Mouse (Mus musculus) embryonic fibroblast, embryonic 13.5 days (primary cell): Measurements from ENCODE around the gene Phf21a. TPM values are rescaled to one million over a fixed set of nuclear protein-coding genes. Genes with fewer than 3 reads are reported as not detected.

ENCODE experiments used
- H3K27ac ChIP-seq: 2 replicates; pipeline ENCODE4 v1.5.1; 2012; ENCODE audit warnings: low read length, control low read depth, inconsistent platforms; ENCODE audit not compliant: insufficient read depth
- H3K4me1 ChIP-seq: 2 replicates; pipeline ENCODE4 v1.6.1; 2011; ENCODE audit warnings: low read length; ENCODE audit not compliant: control insufficient read depth, insufficient read depth
- H3K4me3 ChIP-seq: 2 replicates; pipeline ENCODE4 v1.5.1; 2011; ENCODE audit warnings: mild to moderate bottlenecking, control low read depth, low read length; ENCODE audit not compliant: insufficient read depth
- CTCF ChIP-seq: IDR thresholded peaks from 2 replicates; pipeline ENCODE4 v1.5.1; 2011; ENCODE audit warnings: mild to moderate bottlenecking, control low read depth, low read length, moderate library complexity, borderline replicate concordance; ENCODE audit not compliant: insufficient read depth
- POLR2A ChIP-seq: IDR thresholded peaks from 2 replicates; pipeline ENCODE4 v1.6.1; 2011; ENCODE audit warnings: low read depth, mild to moderate bottlenecking, control low read depth, low read length, moderate library complexity
- polyA plus RNA-seq: library from polyadenylated mRNA; stranded (reverse); fragments of >200 nt; gene quantifications from 2 replicates; pipeline ENCODE4 v1.2.4, GENCODE M21; 2011; ENCODE audit warnings: low read depth; ENCODE audit not compliant: missing spikeins, insufficient read length

Phf21a gene
- polyA plus RNA-seq, 1 experiment = 89.7 TPM

DNA sequence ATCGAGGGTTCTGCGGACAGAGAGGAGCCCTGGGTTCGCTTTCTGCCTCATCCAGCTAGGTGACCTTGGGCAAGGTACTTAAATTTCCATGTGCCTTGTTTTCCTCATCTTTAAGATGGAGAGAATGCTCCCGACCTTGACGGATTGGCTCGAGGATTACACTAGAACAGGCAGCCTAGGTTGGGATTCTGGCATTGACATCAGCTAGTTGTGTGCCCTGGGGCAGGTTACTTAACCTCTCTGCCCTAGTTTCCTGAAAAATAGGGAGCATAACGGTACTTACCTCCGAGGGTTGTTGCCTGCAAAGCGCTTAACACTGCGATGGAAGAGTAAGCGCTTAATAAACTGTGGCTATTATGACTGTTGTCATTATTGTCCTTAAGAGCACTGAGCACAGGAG, 34.0 kb upstream of the Phf21a start:
- TF ChIP-seq CTCF (no peak), POLR2A (no peak; the same call in 1 of the 2 replicates)
- peak overlapping the region; percentile 37 for H3K4me3 ChIP-seq
- peak overlapping the region; percentile 0; the same call in 1 of the 2 replicates for H3K27ac ChIP-seq
- peaks cover 5% of the 10 kb centered on the region for H3K4me1 ChIP-seq

DNA sequence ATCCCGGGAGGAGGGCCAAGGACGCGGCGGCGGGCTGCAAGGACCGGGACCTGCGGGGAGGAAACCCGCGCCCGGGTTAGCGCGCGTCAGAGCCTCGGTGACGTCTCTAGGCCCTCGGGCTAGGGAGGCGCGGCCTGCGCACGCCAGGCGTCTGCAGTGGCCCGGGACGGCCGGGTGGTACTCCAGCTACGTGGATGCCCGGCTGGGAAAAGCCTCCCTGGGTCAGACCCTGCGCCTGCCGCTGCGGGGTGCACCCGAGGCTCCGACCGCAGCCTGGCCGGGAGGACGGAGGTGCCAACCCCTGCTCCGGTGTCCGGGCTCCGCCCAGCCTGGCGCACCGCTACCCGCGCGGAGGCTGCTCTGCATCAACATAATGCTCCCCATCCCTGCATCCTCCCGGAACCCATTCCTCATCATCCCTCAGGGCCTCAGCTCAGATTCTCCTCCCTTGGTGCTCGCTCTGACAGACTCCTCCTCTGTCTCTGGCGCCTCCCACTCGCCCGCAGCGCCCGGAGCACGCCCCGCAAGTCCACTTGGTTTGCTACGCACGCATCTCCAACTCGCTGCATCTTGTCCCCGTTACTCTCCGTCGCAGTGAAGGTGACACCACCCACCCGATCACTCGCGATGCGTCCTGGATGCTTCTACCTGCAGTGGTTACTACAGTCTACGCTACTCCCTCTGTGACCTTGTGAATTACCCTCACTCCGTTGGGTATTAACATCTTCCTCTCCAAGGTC, 33.3 kb upstream of the Phf21a start:
- Histone ChIP-seq H3K27ac (0 out of 2 replicates have a peak overlapping the region, but pooled peaks have one; percentile 7), H3K4me1 (peaks cover 5% of the 10 kb centered on the region), H3K4me3 (peak overlapping the region; percentile 37)
- TF ChIP-seq POLR2A = peak; percentile 71
- TF ChIP-seq CTCF = no peak

DNA sequence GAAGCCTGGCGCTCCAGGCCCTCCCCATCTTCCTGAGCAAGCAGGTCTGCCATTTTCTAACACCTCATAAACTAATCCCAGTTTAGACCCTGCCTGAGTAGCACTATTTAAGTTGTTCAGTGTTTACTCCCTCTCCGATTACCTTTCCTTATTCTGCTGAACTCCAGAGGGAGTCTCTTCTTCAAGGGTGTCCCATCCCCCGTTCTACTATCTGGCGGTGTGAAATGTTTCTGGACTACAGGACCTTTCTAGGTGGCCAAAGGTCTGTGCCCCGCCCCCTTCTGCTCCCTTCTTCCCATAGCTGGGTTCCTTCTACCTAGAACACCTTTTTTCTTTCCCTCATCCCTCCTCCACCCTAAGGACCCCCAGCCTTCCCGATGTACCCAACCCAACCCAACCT, 32.6 kb upstream of the Phf21a start:
- H3K27ac ChIP-seq = no peak overlapping the region
- peak overlapping the region; percentile 37; the same call in 1 of the 2 replicates for H3K4me3 ChIP-seq
- TF ChIP-seq CTCF (no peak), POLR2A (no peak)
- peaks cover 5% of the 10 kb centered on the region for H3K4me1 ChIP-seq

DNA sequence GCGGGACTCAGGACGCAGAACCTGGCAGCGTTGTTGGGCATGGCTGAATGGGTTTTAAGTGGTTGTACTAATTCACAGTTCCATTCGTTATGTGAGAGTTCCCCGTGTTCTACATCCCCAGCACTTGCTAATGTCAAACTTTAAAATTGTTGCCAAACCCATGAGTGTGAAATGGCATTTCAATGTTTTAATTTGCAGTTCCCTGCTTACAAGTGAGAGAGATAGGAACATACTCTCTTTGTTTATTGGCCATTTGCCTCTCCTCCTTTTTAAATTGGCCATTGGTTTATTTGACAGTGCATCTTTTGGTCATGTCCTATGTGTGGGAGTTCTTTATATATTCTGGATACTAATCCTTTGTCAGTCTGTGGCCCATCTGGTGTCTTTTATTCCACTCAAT, 31.6 kb upstream of the Phf21a start:
- no peak overlapping the region for H3K27ac ChIP-seq
- H3K4me3 ChIP-seq = no peak overlapping the region
- H3K4me1 ChIP-seq = peaks cover 5% of the 10 kb centered on the region
- no peak for TF ChIP-seq CTCF
- no peak for TF ChIP-seq POLR2A

DNA sequence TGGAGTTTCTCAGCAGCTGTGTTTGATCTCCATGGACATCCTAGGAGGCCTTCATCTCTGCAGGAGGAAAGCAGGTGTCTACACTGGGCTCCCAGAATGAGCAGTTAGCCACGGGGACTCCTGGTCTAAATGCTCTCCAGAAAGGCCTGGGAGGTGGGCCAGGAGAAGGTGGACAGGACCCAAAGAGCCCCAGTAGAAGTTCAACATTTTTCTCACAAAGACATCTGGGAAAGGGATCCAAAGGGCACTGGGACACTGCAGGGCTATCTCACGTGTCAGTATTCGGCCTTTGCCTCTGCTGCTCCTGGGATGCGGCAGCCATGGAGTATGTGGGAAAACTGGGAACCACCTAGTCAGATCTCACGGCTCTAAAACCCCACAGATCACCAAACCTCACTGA, 29.8 kb upstream of the Phf21a start:
- Histone ChIP-seq H3K4me1 (0 out of 2 replicates have a peak, but pooled peaks cover 4% of the 10 kb centered on the region), H3K27ac (no peak overlapping the region), H3K4me3 (no peak overlapping the region)
- TF ChIP-seq POLR2A = no peak
- no peak for TF ChIP-seq CTCF

DNA sequence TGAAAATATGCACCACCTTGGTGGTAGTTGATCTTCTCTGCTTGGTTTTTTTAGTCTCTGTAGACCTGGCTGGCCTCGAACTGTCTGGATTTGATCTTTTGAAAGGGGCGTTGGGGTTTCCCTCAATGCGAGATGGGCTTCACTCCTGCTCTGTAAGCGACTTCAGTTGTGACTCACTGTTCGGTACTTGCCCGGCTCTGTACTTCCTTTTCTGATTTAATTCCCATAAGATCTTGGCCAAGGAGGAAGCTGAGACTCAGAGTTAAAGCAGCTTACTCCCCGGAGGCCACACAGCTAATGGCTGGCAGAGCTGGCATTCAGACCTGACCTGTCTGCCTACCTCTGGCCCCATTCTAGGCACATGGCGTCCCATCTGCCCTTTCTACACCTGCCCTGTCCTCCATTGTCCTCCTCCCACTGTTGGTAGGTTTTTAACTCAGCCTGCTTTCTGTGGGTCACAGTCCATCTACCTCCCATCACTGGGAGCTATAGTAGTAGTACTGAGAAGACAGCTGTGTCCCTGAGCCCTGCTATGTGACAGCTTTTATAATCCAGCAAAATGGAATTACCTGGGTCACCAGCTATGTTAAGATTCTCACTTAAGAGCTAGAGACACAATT, 27.5 kb upstream of the Phf21a start:
- Histone ChIP-seq H3K27ac (no peak overlapping the region), H3K4me1 (0 out of 2 replicates have a peak, but pooled peaks cover 2% of the 10 kb centered on the region), H3K4me3 (no peak overlapping the region)
- TF ChIP-seq CTCF = no peak

DNA sequence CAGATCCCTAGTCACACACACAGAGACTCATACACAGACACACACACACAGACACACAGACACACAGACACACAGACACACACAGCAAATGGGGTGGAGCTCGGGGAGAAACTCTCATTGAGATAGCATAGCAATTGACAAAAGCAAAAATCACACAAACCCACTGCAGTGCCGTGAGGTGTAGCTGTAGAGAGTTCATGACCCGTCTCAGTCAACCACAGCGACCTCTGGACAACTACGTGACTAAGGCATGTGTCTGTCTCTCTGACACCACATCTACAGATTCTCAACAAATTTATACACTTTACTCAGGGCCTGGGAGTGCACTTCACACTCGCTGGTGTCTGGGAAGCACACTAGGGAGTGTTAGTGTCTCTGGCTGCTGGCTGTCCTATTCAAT, 27.0 kb upstream of the Phf21a start:
- Histone ChIP-seq H3K4me3 (no peak overlapping the region), H3K27ac (no peak overlapping the region), H3K4me1 (0 out of 2 replicates have a peak, but pooled peaks cover 2% of the 10 kb centered on the region)
- TF ChIP-seq CTCF (no peak), POLR2A (no peak)

DNA sequence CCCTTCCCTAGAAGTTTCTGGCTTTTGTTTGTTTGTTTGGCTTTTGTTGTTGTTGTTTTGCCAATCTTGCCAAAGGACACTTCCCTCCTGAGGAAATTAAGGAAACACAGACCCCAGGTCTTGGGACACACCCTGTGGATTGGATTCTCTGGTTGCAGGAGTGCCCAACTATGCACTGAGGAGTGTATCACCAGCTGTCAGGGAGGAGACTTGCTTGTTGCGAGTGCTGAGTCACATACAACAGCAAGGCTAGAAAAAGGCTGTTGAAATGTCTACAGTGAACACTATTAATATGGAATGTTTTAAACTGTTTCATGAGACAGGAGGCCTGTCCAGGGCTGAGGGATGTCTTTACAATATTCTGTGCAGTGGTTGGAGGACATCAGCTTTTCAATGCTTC, 26.0 kb upstream of the Phf21a start:
- Histone ChIP-seq H3K4me1 (0 out of 2 replicates have a peak, but pooled peaks cover 2% of the 10 kb centered on the region), H3K4me3 (no peak overlapping the region), H3K27ac (no peak overlapping the region)
- TF ChIP-seq CTCF (no peak), POLR2A (no peak)

DNA sequence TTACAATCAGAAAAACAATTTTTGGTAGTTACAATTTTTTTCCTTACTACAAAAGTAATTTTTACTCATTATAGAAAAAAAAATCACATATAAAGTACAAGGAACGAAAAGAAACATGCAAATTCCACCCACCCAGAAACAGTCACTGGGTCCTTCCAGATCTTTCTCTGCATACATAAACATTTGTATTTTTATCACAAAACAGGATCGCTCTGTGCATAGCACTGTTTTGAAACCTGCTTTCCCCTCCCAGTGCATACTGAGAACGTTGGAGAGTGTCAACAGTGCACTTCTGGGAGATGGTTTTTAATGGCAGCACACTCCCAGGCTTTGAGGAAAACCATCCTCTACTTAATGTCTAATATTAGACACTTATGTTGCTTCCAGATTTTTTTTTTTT, 25.3 kb upstream of the Phf21a start:
- 0 out of 2 replicates have a peak, but pooled peaks cover 2% of the 10 kb centered on the region for H3K4me1 ChIP-seq
- no peak for TF ChIP-seq CTCF
- no peak for TF ChIP-seq POLR2A
- H3K27ac ChIP-seq = no peak overlapping the region
- H3K4me3 ChIP-seq = no peak overlapping the region

DNA sequence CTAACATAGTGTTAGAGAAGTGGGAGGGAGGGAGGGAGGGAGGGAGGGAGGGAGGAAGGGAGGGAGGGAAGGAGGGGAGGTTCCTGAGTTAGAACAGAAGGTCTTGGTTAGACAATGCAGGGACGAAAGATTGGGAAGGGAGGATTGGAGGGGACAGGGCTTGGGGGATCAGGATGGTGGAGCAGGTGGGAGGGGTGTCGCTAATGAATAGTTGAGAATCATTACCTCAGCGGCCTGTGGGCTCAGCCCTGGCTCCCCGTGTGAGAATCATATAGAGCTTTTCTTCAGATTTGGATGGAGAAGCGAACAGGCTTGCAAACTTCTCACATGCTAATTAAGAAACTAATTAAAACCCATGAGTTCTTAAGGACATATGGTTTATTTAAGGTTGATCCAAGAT, 23.3 kb upstream of the Phf21a start:
- TF ChIP-seq CTCF = no peak
- TF ChIP-seq POLR2A = no peak
- no peak overlapping the region for H3K27ac ChIP-seq
- no peak overlapping the region for H3K4me3 ChIP-seq
- 0 out of 2 replicates have a peak, but pooled peaks cover 2% of the 10 kb centered on the region for H3K4me1 ChIP-seq
